Mouse (Mus musculus): ENCODE results near the gene Rhog. TPM values are rescaled to one million over a fixed set of nuclear protein-coding genes. Genes with fewer than 3 reads are reported as not detected.

The Rhog gene
- total and polyA plus RNA-seq, 2 experiments from 2014 or later: 17.0 to 22.1 TPM

GRCm38 (mm10) chr7:102242371-102242770 lies 13.5 kb downstream of the Rhog start:
- Histone ChIP-seq H3K4me1 (ENCODE audit: insufficient read depth, low read length) (no peaks in the 10 kb centered on the region), H3K9me3 (ENCODE audit: low read length) (no peaks in the 10 kb centered on the region), H3K27me3 (ENCODE audit: insufficient read depth, low read length) (no peaks in the 10 kb centered on the region), H3K36me3 (ENCODE audit: insufficient read depth, low read length) (peaks cover 13% of the 10 kb centered on the region), H3K27ac (no peak overlapping the region), H3K4me3 (ENCODE audit: low read length) (no peak overlapping the region), H3K9ac (replicated peaks; ENCODE audit: low read length) (no peak overlapping the region), H3K4me2 (ENCODE audit: low read depth, low read length) (no peak overlapping the region)
- 84% methylated on average over 5 of the region's 5 CpGs for WGBS
- DNase-seq (ENCODE audit: low spot score): no peak
- TF ChIP-seq CTCF (IDR thresholded peaks at IDR 0.05; ENCODE audit: low read depth): no peak
- no peak for ATAC-seq

- no peak overlapping the region for H3K27ac ChIP-seq
- no peak overlapping the region for H3K4me2 ChIP-seq (ENCODE audit: low read depth, low read length)
- peaks cover 31% of the 10 kb centered on the region for H3K36me3 ChIP-seq (ENCODE audit: insufficient read depth, low read length)
- 94% methylated on average over 16 of the region's 16 CpGs for WGBS
- H3K4me3 ChIP-seq (ENCODE audit: low read length): no peak overlapping the region
- TF ChIP-seq CTCF (IDR thresholded peaks at IDR 0.05; ENCODE audit: low read depth): no peak
- no peaks in the 10 kb centered on the region for H3K9me3 ChIP-seq (ENCODE audit: low read length)
- H3K4me1 ChIP-seq (ENCODE audit: insufficient read depth, low read length): no peaks in the 10 kb centered on the region
- no peak overlapping the region for H3K9ac ChIP-seq (replicated peaks; ENCODE audit: low read length)
- no peak for DNase-seq (ENCODE audit: low spot score)
- H3K27me3 ChIP-seq (ENCODE audit: insufficient read depth, low read length): no peaks in the 10 kb centered on the region
- ATAC-seq: no peak
These were observed 16.3 kb downstream of the Rhog start for GRCm38 (mm10) chr7:102239591-102239990.

- H3K27me3 ChIP-seq (ENCODE audit: insufficient read depth, low read length): no peaks in the 10 kb centered on the region
- H3K9ac ChIP-seq (replicated peaks; ENCODE audit: low read length): no peak overlapping the region
- no peak for DNase-seq (ENCODE audit: low spot score)
- no peak for ATAC-seq
- no peak overlapping the region for H3K4me3 ChIP-seq (ENCODE audit: low read length)
- 85% methylated on average over 8 of the region's 8 CpGs for WGBS
- TF ChIP-seq CTCF (IDR thresholded peaks at IDR 0.05; ENCODE audit: low read depth): no peak
- H3K9me3 ChIP-seq (ENCODE audit: low read length): no peaks in the 10 kb centered on the region
- H3K36me3 ChIP-seq (ENCODE audit: insufficient read depth, low read length): peaks cover 31% of the 10 kb centered on the region
- H3K27ac ChIP-seq: no peak overlapping the region
- no peaks in the 10 kb centered on the region for H3K4me1 ChIP-seq (ENCODE audit: insufficient read depth, low read length)
- H3K4me2 ChIP-seq (ENCODE audit: low read depth, low read length): no peak overlapping the region
These were observed 17.1 kb downstream of the Rhog start for GRCm38 (mm10) chr7:102238686-102239286.

GRCm38 (mm10) chr7:102233059-102233458 lies 22.8 kb downstream of the Rhog start:
- no peak for DNase-seq (ENCODE audit: low spot score)
- Histone ChIP-seq H3K9me3 (ENCODE audit: low read length) (no peaks in the 10 kb centered on the region), H3K27me3 (ENCODE audit: insufficient read depth, low read length) (no peaks in the 10 kb centered on the region), H3K27ac (no peak overlapping the region), H3K36me3 (ENCODE audit: insufficient read depth, low read length) (peaks cover 18% of the 10 kb centered on the region; the same call in 1 of the 2 replicates), H3K4me3 (ENCODE audit: low read length) (no peak overlapping the region), H3K4me2 (ENCODE audit: low read depth, low read length) (no peak overlapping the region), H3K9ac (replicated peaks; ENCODE audit: low read length) (no peak overlapping the region), H3K4me1 (ENCODE audit: insufficient read depth, low read length) (no peaks in the 10 kb centered on the region)
- WGBS: 75% methylated on average over 4 of the region's 4 CpGs
- ATAC-seq: no peak
- no peak for TF ChIP-seq CTCF (IDR thresholded peaks at IDR 0.05; ENCODE audit: low read depth)

GRCm38 (mm10) chr7:102229814-102230213 lies 26.0 kb downstream of the Rhog start:
- no peaks in the 10 kb centered on the region; the same call in 1 of the 2 replicates for H3K36me3 ChIP-seq (ENCODE audit: insufficient read depth, low read length)
- no peak overlapping the region for H3K9ac ChIP-seq (replicated peaks; ENCODE audit: low read length)
- no peak for DNase-seq (ENCODE audit: low spot score)
- H3K4me1 ChIP-seq (ENCODE audit: insufficient read depth, low read length): no peaks in the 10 kb centered on the region
- no peaks in the 10 kb centered on the region for H3K9me3 ChIP-seq (ENCODE audit: low read length)
- TF ChIP-seq CTCF (IDR thresholded peaks at IDR 0.05; ENCODE audit: low read depth): no peak
- no peaks in the 10 kb centered on the region for H3K27me3 ChIP-seq (ENCODE audit: insufficient read depth, low read length)
- ATAC-seq: no peak
- WGBS: 92% methylated on average over 6 of the region's 6 CpGs
- H3K4me3 ChIP-seq (ENCODE audit: low read length): no peak overlapping the region
- no peak overlapping the region for H3K27ac ChIP-seq
- no peak overlapping the region for H3K4me2 ChIP-seq (ENCODE audit: low read depth, low read length)

GRCm38 (mm10) chr7:102228049-102228670 lies 27.7 kb downstream of the Rhog start:
- no peak overlapping the region for H3K27ac ChIP-seq
- WGBS: 90% methylated on average over 4 of the region's 4 CpGs
- no peaks in the 10 kb centered on the region for H3K27me3 ChIP-seq (ENCODE audit: insufficient read depth, low read length)
- no peaks in the 10 kb centered on the region; the same call in 1 of the 2 replicates for H3K36me3 ChIP-seq (ENCODE audit: insufficient read depth, low read length)
- H3K9me3 ChIP-seq (ENCODE audit: low read length): no peaks in the 10 kb centered on the region
- DNase-seq (ENCODE audit: low spot score): no peak
- no peak overlapping the region for H3K4me2 ChIP-seq (ENCODE audit: low read depth, low read length)
- no peak overlapping the region for H3K4me3 ChIP-seq (ENCODE audit: low read length)
- no peak overlapping the region for H3K9ac ChIP-seq (replicated peaks; ENCODE audit: low read length)
- H3K4me1 ChIP-seq (ENCODE audit: insufficient read depth, low read length): no peaks in the 10 kb centered on the region; the same call in 1 of the 2 replicates
- no peak for ATAC-seq
- no peak for TF ChIP-seq CTCF (IDR thresholded peaks at IDR 0.05; ENCODE audit: low read depth)

GRCm38 (mm10) chr7:102226051-102226450 lies 29.8 kb downstream of the Rhog start:
- Histone ChIP-seq H3K9me3 (ENCODE audit: low read length) (no peaks in the 10 kb centered on the region), H3K4me2 (ENCODE audit: low read depth, low read length) (no peak overlapping the region), H3K4me1 (ENCODE audit: insufficient read depth, low read length) (no peaks in the 10 kb centered on the region; the same call in 1 of the 2 replicates), H3K36me3 (ENCODE audit: insufficient read depth, low read length) (no peaks in the 10 kb centered on the region; the same call in 1 of the 2 replicates), H3K4me3 (ENCODE audit: low read length) (no peak overlapping the region), H3K27me3 (ENCODE audit: insufficient read depth, low read length) (no peaks in the 10 kb centered on the region), H3K27ac (no peak overlapping the region), H3K9ac (replicated peaks; ENCODE audit: low read length) (no peak overlapping the region)
- DNase-seq (ENCODE audit: low spot score): no peak
- ATAC-seq: no peak
- 92% methylated on average over 6 of the region's 6 CpGs for WGBS
- no peak for TF ChIP-seq CTCF (IDR thresholded peaks at IDR 0.05; ENCODE audit: low read depth)
